Mouse (Mus musculus) heart, embryonic 10.5 days (tissue): ENCODE results near the gene Znrf1. TPM values are rescaled to one million over a fixed set of nuclear protein-coding genes. Genes with fewer than 3 reads are reported as not detected.
A peak's percentile ranks its signal among the peaks of the same experiment; 100 is the strongest.

Experiments used
- DNase-seq: peaks from one replicate; pipeline ENCODE4 v3.0.0-alpha.2; 2017; ENCODE audit warnings: low spot score
- H3K27ac ChIP-seq: fragments of 300-500 bp; sonication (generic); 2 replicates; pipeline ENCODE4 v1.5.1; 2016; ENCODE audit warnings: mild to moderate bottlenecking
- H3K27me3 ChIP-seq: fragments of 300-500 bp; sonication (generic); 2 replicates; pipeline ENCODE4 v1.6.1; 2016; ENCODE audit warnings: mild to moderate bottlenecking; ENCODE audit not compliant: poor library complexity, insufficient read depth, severe bottlenecking
- H3K36me3 ChIP-seq: fragments of 300-500 bp; sonication (generic); 2 replicates; pipeline ENCODE4 v1.6.1; 2016; ENCODE audit warnings: mild to moderate bottlenecking, moderate library complexity
- H3K4me1 ChIP-seq: fragments of 300-500 bp; sonication (generic); 2 replicates; pipeline ENCODE4 v1.6.1; 2016; ENCODE audit warnings: mild to moderate bottlenecking
- H3K4me3 ChIP-seq: fragments of 300-500 bp; sonication (generic); 2 replicates; pipeline ENCODE4 v1.5.1; 2016; ENCODE audit warnings: mild to moderate bottlenecking, moderate library complexity
- H3K9me3 ChIP-seq: fragments of 300-500 bp; sonication (generic); 2 replicates; pipeline ENCODE4 v1.6.1; 2016; ENCODE audit warnings: mild to moderate bottlenecking, moderate library complexity
- WGBS: fragments of 180-500 bp; shearing (Covaris S2); methylation state at CpG from one replicate; pipeline ENCODE4 v1.1.7; 2016; 5-methylcytosine and 5-hydroxymethylcytosine counted together
- polyA plus RNA-seq: library from polyadenylated mRNA; unstranded; fragments of >200 nt; fragmentation: Nextera tagmentation; extraction: Ambion mirVana; gene quantifications from 2 replicates; pipeline ENCODE4 v1.2.1, GENCODE M21; 2016

Znrf1 gene
- polyA plus RNA-seq, 1 experiment from 2014 or later, result 37.0 TPM

DNA sequence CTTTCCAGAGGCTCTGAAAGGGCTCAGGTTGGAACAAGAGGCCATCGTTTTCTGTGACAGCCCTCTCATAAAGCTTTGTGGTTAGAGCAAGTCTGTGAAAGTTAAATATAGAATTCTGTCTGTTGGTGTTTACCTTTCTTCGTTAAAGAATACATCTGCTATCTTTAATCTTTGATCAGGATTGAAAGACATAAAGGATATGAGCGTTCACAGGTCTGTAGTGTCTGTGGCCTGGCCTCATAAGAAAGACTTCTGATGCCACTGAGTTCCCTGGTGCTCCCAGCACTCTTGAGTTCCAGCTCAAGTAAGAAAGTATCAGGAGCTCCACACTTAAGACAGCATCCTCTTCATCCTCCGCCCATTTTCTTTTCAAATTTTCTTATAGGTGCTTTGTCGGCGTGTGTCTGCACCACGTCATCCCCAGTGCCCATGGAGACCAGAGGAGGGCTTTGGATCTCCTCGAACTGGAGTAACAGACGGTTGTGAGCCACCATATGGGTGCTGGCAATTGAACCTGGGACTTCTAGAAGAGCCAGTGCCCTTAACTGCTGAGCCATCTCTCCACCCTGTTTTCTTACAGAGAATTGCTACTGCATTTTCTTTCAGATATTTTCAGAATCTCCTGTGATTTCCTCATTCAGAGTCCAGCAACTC is 42.1 kb downstream of the Znrf1 start:
- 0 out of 2 replicates have a peak, but pooled peaks cover 9% of the 10 kb centered on the region for H3K36me3 ChIP-seq
- DNase-seq, result peak; percentile 61
- H3K9me3 ChIP-seq, result no peaks in the 10 kb centered on the region
- H3K27ac ChIP-seq, result no peak overlapping the region
- H3K4me1 ChIP-seq, result peaks cover 23% of the 10 kb centered on the region
- 82% methylated on average over 9 of the region's 9 CpGs for WGBS
- no peaks in the 10 kb centered on the region for H3K27me3 ChIP-seq
- no peak overlapping the region for H3K4me3 ChIP-seq

DNA sequence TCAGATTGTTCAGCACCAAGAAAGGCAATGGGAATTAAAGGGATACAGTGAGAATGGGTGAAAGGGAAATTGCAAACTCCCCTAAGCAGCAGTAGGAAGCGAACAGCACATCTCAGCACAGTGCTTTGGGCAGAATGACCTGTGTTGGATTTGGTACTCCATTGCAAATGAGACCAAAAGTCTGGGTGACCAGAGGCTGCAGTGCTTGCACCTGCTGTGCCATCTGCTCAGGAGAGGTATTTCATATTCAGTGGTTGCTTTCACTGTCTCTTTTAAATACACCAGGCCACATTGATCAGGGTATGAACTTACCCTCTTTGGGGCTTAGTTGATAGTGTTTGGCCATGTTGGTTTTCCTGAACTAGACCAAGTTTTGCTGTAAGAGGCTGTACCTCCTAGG is 43.4 kb downstream of the Znrf1 start:
- no peaks in the 10 kb centered on the region for H3K9me3 ChIP-seq
- H3K27ac ChIP-seq, result no peak overlapping the region
- H3K36me3 ChIP-seq, result peaks cover 17% of the 10 kb centered on the region; the same call in 1 of the 2 replicates
- H3K27me3 ChIP-seq, result no peaks in the 10 kb centered on the region
- no peak overlapping the region for H3K4me3 ChIP-seq
- WGBS, result 90% methylated on average over 1 of the region's 1 CpGs
- DNase-seq, result no peak
- peaks cover 10% of the 10 kb centered on the region; the same call in 1 of the 2 replicates for H3K4me1 ChIP-seq

DNA sequence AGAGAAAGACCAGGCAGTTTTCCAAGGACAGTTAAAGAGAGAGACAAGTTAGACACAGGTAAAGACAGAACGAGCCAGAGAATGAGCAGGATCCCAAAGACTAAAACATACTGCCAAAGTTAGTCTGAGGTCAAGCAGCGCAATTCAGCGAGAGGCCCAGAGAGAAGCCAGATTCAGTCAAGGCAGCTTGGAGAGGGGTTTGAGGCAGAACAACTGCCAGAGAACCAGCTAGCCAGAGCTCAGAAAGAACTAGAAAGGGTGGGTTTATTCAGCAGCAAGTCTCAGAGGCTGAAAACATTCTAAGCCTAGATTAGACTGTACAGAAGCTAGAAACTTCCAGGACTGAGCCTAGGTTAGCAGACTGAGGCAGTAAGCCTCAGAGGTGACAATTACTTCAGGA is 44.4 kb downstream of the Znrf1 start:
- WGBS, result 78% methylated on average over 3 of the region's 3 CpGs
- Histone ChIP-seq H3K27me3 (no peaks in the 10 kb centered on the region), H3K27ac (no peak overlapping the region), H3K4me1 (peaks cover 9% of the 10 kb centered on the region; the same call in 1 of the 2 replicates), H3K36me3 (peaks cover 18% of the 10 kb centered on the region; the same call in 1 of the 2 replicates), H3K4me3 (no peak overlapping the region), H3K9me3 (no peaks in the 10 kb centered on the region)
- no peak for DNase-seq

DNA sequence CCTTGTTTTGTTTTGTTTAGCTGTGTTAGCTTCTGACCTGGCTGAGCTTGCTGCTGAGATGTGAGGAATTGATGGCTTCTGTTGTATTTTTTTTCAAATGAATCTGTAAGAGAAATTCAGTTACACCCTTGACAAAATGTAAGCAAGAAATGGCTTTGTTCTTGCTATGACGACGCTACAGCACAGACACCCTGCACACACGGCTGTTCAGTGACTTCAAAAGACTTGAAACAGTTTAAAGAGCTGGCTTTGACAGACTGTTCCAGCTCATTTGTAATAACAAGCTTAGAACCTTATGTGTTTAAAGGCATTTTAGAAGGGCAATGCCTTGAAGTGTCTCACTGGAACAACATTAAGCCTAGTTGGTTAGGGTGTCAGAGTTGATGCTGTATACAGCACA is 46.5 kb downstream of the Znrf1 start:
- DNase-seq, result no peak
- no peak overlapping the region for H3K4me3 ChIP-seq
- H3K4me1 ChIP-seq, result peaks cover 9% of the 10 kb centered on the region; the same call in 1 of the 2 replicates
- H3K36me3 ChIP-seq, result peaks cover 15% of the 10 kb centered on the region; the same call in 1 of the 2 replicates
- no peaks in the 10 kb centered on the region for H3K27me3 ChIP-seq
- no peak overlapping the region for H3K27ac ChIP-seq
- 87% methylated on average over 3 of the region's 3 CpGs for WGBS
- no peaks in the 10 kb centered on the region for H3K9me3 ChIP-seq

DNA sequence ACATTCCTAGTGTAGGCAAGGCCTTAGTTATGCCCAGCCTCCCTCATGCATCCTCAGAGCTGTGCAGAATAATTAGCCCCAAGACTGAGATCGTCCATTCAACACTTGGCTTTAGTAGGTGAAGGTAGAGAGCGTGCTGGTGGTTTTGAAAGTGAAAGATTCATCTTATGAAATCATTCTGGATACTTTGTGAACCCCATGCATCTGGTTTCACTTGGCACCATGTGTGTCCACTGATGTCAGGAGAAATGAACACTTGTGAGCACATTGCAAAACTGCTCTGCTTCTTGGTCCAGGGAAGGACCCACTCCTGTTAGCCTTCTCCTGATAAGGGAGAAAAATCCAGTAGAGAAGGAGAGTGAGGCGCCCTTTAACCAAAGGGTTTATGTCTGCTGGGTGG is 49.0 kb downstream of the Znrf1 start:
- H3K36me3 ChIP-seq, result peaks cover 9% of the 10 kb centered on the region; the same call in 1 of the 2 replicates
- H3K4me1 ChIP-seq, result 0 out of 2 replicates have a peak, but pooled peaks cover 3% of the 10 kb centered on the region
- no peaks in the 10 kb centered on the region for H3K9me3 ChIP-seq
- H3K27me3 ChIP-seq, result no peaks in the 10 kb centered on the region
- no peak overlapping the region for H3K27ac ChIP-seq
- DNase-seq, result no peak
- H3K4me3 ChIP-seq, result no peak overlapping the region
- WGBS, result 88% methylated on average over 3 of the region's 3 CpGs

DNA sequence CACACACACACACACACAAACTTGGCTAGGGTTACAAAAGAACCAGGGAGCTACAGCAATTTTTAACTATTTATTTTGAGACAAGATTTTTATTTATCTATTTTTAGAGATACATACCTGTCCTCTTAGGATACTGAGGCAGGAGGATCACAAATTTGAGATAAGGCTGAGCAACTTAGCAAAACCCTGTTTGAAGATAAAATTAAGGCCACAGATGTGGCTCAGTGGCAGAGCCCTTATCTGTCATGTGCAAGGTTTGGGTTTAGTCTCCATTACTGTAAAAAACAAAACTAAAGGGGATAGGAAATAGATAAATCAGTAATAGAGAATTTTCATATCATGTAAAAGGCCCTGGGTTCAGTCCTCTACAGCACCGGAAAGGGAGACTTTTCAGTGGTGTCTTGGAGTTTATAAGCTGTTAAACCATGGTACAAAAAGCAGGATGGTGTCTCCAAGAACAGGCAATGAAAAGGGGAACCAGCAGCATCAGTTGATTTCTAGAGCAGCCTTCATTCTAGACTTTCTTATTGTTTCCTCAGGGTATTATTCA is 51.7 kb downstream of the Znrf1 start:
- Histone ChIP-seq H3K4me1 (peaks cover 11% of the 10 kb centered on the region; the same call in 1 of the 2 replicates), H3K27ac (no peak overlapping the region), H3K36me3 (peaks cover 9% of the 10 kb centered on the region; the same call in 1 of the 2 replicates), H3K27me3 (no peaks in the 10 kb centered on the region), H3K4me3 (no peak overlapping the region), H3K9me3 (no peaks in the 10 kb centered on the region)
- WGBS, result 85% methylated on average over 1 of the region's 1 CpGs
- no peak for DNase-seq

- peaks cover 9% of the 10 kb centered on the region; the same call in 1 of the 2 replicates for H3K36me3 ChIP-seq
- DNase-seq, result no peak
- peaks cover 18% of the 10 kb centered on the region for H3K4me1 ChIP-seq
- no peaks in the 10 kb centered on the region for H3K9me3 ChIP-seq
- 75% methylated on average over 2 of the region's 2 CpGs for WGBS
- H3K4me3 ChIP-seq, result no peak overlapping the region
- no peak overlapping the region for H3K27ac ChIP-seq
- H3K27me3 ChIP-seq, result no peaks in the 10 kb centered on the region
Observed at GRCm38 (mm10) chr8:111588336-111588735, 52.4 kb downstream of the Znrf1 start.

DNA sequence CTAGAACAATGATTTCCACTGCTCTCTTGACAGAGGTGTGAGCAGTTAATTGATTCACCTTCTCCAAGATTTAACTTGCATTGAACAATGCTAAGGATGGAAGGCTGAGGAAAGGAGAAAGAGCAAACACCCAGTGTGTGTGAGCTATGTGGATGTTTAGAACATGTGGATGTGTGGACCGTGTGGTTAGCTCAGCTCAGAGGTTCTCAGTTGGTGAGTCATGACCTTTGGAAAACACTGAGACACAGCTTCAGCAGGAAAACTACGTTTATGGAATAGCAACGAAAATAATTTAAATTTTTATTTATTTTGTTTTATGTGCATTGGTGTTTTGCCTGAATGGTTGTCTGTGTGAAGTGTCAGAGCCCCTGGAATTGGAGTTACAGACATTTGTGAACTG is 54.3 kb downstream of the Znrf1 start:
- no peaks in the 10 kb centered on the region for H3K27me3 ChIP-seq
- no peak overlapping the region for H3K27ac ChIP-seq
- DNase-seq, result no peak
- H3K4me3 ChIP-seq, result no peak overlapping the region
- H3K4me1 ChIP-seq, result peaks cover 36% of the 10 kb centered on the region
- WGBS, result 75% methylated on average over 3 of the region's 3 CpGs
- H3K36me3 ChIP-seq, result no peaks in the 10 kb centered on the region; the same call in 1 of the 2 replicates
- H3K9me3 ChIP-seq, result no peaks in the 10 kb centered on the region

DNA sequence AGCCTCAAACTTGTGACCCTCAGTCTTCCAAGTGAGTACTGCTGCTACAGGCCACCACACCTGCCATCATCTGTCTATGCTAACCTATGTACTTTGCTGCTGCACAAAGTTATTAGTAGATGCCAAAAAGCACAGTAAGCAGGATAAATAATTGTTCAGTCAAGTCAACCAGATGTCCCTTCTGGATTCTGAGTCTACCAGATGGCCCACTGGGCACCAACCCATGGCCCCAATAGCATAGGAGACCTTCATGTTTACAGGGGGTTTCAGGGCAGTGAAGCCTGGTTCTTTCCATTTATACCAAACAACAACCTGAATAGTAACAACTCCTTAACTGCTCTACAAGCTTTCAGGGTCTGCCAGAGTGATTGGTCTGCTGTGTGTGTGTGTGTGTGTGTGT is 55.3 kb downstream of the Znrf1 start:
- no peak overlapping the region for H3K27ac ChIP-seq
- H3K27me3 ChIP-seq, result no peaks in the 10 kb centered on the region
- no peak overlapping the region for H3K4me3 ChIP-seq
- H3K36me3 ChIP-seq, result no peaks in the 10 kb centered on the region; the same call in 1 of the 2 replicates
- peaks cover 46% of the 10 kb centered on the region for H3K4me1 ChIP-seq
- H3K9me3 ChIP-seq, result no peaks in the 10 kb centered on the region
- DNase-seq, result no peak

- Histone ChIP-seq H3K27me3 (no peaks in the 10 kb centered on the region), H3K4me1 (peaks cover 59% of the 10 kb centered on the region), H3K27ac (no peak overlapping the region), H3K36me3 (no peaks in the 10 kb centered on the region; the same call in 1 of the 2 replicates), H3K4me3 (no peak overlapping the region), H3K9me3 (no peaks in the 10 kb centered on the region)
- 79% methylated on average over 7 of the region's 7 CpGs for WGBS
- no peak for DNase-seq
Observed at GRCm38 (mm10) chr8:111592390-111592910, 56.6 kb downstream of the Znrf1 start.

- Histone ChIP-seq H3K9me3 (no peaks in the 10 kb centered on the region), H3K36me3 (no peaks in the 10 kb centered on the region; the same call in 1 of the 2 replicates), H3K27ac (peak overlapping the region; percentile 83; the same call in 1 of the 2 replicates), H3K4me1 (peaks cover 65% of the 10 kb centered on the region), H3K4me3 (no peak overlapping the region), H3K27me3 (no peaks in the 10 kb centered on the region)
- DNase-seq, result no peak
- WGBS, result 70% methylated on average over 3 of the region's 3 CpGs
Observed at GRCm38 (mm10) chr8:111594044-111594840, 58.3 kb downstream of the Znrf1 start.

GRCm38 (mm10) chr8:111594951-111595350 is 59.1 kb downstream of the Znrf1 start:
- Histone ChIP-seq H3K36me3 (no peaks in the 10 kb centered on the region; the same call in 1 of the 2 replicates), H3K4me3 (no peak overlapping the region), H3K27me3 (no peaks in the 10 kb centered on the region), H3K9me3 (no peaks in the 10 kb centered on the region), H3K27ac (peak overlapping the region; percentile 83; the same call in 1 of the 2 replicates), H3K4me1 (peaks cover 71% of the 10 kb centered on the region)
- no peak for DNase-seq
- WGBS, result 84% methylated on average over 2 of the region's 2 CpGs
